Mouse (Mus musculus): ENCODE results near the gene Ankrd33b.

Gene Ankrd33b

GRCm38 (mm10) chr15:31302293-31302990 is 65.1 kb downstream of the Ankrd33b start:
- H3K27me3 ChIP-seq (ENCODE audit: insufficient read depth, low read length), result peaks cover 16% of the 10 kb centered on the region
- TF ChIP-seq CTCF (conservative IDR thresholded peaks at IDR 0.05; ENCODE audit: low read length) (no peak), NANOG (IDR thresholded peaks at IDR 0.05; ENCODE audit: borderline replicate concordance, low read length) (no peak), POU5F1 (IDR thresholded peaks at IDR 0.05; ENCODE audit: borderline replicate concordance, low read length) (no peak)
- peaks cover 6% of the 10 kb centered on the region for H3K4me1 ChIP-seq (replicated peaks; ENCODE audit: low read depth, low read length)
- no peak overlapping the region for H3K4me3 ChIP-seq (replicated peaks; ENCODE audit: low read length)
- H3K36me3 ChIP-seq (ENCODE audit: insufficient read depth, low read length), result no peaks in the 10 kb centered on the region
- no peaks in the 10 kb centered on the region for H3K9me3 ChIP-seq (ENCODE audit: low read length)

GRCm38 (mm10) chr15:31299258-31299917 is 68.1 kb downstream of the Ankrd33b start:
- Histone ChIP-seq H3K36me3 (ENCODE audit: insufficient read depth, low read length) (no peaks in the 10 kb centered on the region), H3K4me1 (replicated peaks; ENCODE audit: low read depth, low read length) (peaks cover 25% of the 10 kb centered on the region), H3K27me3 (ENCODE audit: insufficient read depth, low read length) (peaks cover 31% of the 10 kb centered on the region), H3K4me3 (replicated peaks; ENCODE audit: low read length) (no peak overlapping the region), H3K9me3 (ENCODE audit: low read length) (no peaks in the 10 kb centered on the region)
- no peak for TF ChIP-seq NANOG (IDR thresholded peaks at IDR 0.05; ENCODE audit: borderline replicate concordance, low read length)
- TF ChIP-seq POU5F1 (IDR thresholded peaks at IDR 0.05; ENCODE audit: borderline replicate concordance, low read length), result no peak
- TF ChIP-seq CTCF (conservative IDR thresholded peaks at IDR 0.05; ENCODE audit: low read length), result no peak

- Histone ChIP-seq H3K4me3 (replicated peaks; ENCODE audit: low read length) (peak overlapping the region; percentile 72), H3K27me3 (ENCODE audit: insufficient read depth, low read length) (peaks cover 31% of the 10 kb centered on the region), H3K36me3 (ENCODE audit: insufficient read depth, low read length) (no peaks in the 10 kb centered on the region), H3K4me1 (replicated peaks; ENCODE audit: low read depth, low read length) (peaks cover 41% of the 10 kb centered on the region), H3K9me3 (ENCODE audit: low read length) (no peaks in the 10 kb centered on the region)
- TF ChIP-seq CTCF (conservative IDR thresholded peaks at IDR 0.05; ENCODE audit: low read length) (no peak), POU5F1 (IDR thresholded peaks at IDR 0.05; ENCODE audit: borderline replicate concordance, low read length) (no peak), NANOG (IDR thresholded peaks at IDR 0.05; ENCODE audit: borderline replicate concordance, low read length) (no peak)
These were observed 69.8 kb downstream of the Ankrd33b start for GRCm38 (mm10) chr15:31297777-31298137.

GRCm38 (mm10) chr15:31296882-31297776 is 70.4 kb downstream of the Ankrd33b start:
- TF ChIP-seq CTCF (conservative IDR thresholded peaks at IDR 0.05; ENCODE audit: low read length) (no peak), POU5F1 (IDR thresholded peaks at IDR 0.05; ENCODE audit: borderline replicate concordance, low read length) (no peak), NANOG (IDR thresholded peaks at IDR 0.05; ENCODE audit: borderline replicate concordance, low read length) (no peak)

GRCm38 (mm10) chr15:31294311-31294710 is 73.2 kb downstream of the Ankrd33b start:
- H3K4me3 ChIP-seq (replicated peaks; ENCODE audit: low read length), result no peak overlapping the region
- no peaks in the 10 kb centered on the region for H3K36me3 ChIP-seq (ENCODE audit: insufficient read depth, low read length)
- TF ChIP-seq POU5F1 (IDR thresholded peaks at IDR 0.05; ENCODE audit: borderline replicate concordance, low read length), result peak; percentile 21; the same call in 1 of the 2 replicates
- peak; percentile 31; the same call in 1 of the 2 replicates for TF ChIP-seq NANOG (IDR thresholded peaks at IDR 0.05; ENCODE audit: borderline replicate concordance, low read length)
- TF ChIP-seq CTCF (conservative IDR thresholded peaks at IDR 0.05; ENCODE audit: low read length), result no peak
- H3K9me3 ChIP-seq (ENCODE audit: low read length), result no peaks in the 10 kb centered on the region
- H3K4me1 ChIP-seq (replicated peaks; ENCODE audit: low read depth, low read length), result peaks cover 46% of the 10 kb centered on the region
- H3K27me3 ChIP-seq (ENCODE audit: insufficient read depth, low read length), result peaks cover 27% of the 10 kb centered on the region

More at GRCm38 (mm10) chr15:31296882-31297776, 70.4 kb downstream of the Ankrd33b start:
- H3K4me3 ChIP-seq (replicated peaks; ENCODE audit: low read length), result peak overlapping the region; percentile 72
- no peaks in the 10 kb centered on the region for H3K36me3 ChIP-seq (ENCODE audit: insufficient read depth, low read length)
- H3K9me3 ChIP-seq (ENCODE audit: low read length), result no peaks in the 10 kb centered on the region
- peaks cover 31% of the 10 kb centered on the region for H3K27me3 ChIP-seq (ENCODE audit: insufficient read depth, low read length)
- peaks cover 46% of the 10 kb centered on the region for H3K4me1 ChIP-seq (replicated peaks; ENCODE audit: low read depth, low read length)

GRCm38 (mm10) chr15:31292627-31293026 is 74.9 kb downstream of the Ankrd33b start:
- Histone ChIP-seq H3K27me3 (ENCODE audit: insufficient read depth, low read length) (peaks cover 20% of the 10 kb centered on the region), H3K4me1 (replicated peaks; ENCODE audit: low read depth, low read length) (peaks cover 42% of the 10 kb centered on the region), H3K4me3 (replicated peaks; ENCODE audit: low read length) (no peak overlapping the region), H3K36me3 (ENCODE audit: insufficient read depth, low read length) (no peaks in the 10 kb centered on the region), H3K9me3 (ENCODE audit: low read length) (no peaks in the 10 kb centered on the region)
- TF ChIP-seq CTCF (conservative IDR thresholded peaks at IDR 0.05; ENCODE audit: low read length) (no peak), NANOG (IDR thresholded peaks at IDR 0.05; ENCODE audit: borderline replicate concordance, low read length) (no peak), POU5F1 (IDR thresholded peaks at IDR 0.05; ENCODE audit: borderline replicate concordance, low read length) (no peak)

GRCm38 (mm10) chr15:31285695-31286094 is 81.8 kb downstream of the Ankrd33b start:
- peaks cover 3% of the 10 kb centered on the region; the same call in 1 of the 2 replicates for H3K27me3 ChIP-seq (ENCODE audit: insufficient read depth, low read length)
- H3K4me3 ChIP-seq (replicated peaks; ENCODE audit: low read length), result no peak overlapping the region
- TF ChIP-seq NANOG (IDR thresholded peaks at IDR 0.05; ENCODE audit: borderline replicate concordance, low read length) (no peak), CTCF (conservative IDR thresholded peaks at IDR 0.05; ENCODE audit: low read length) (no peak), POU5F1 (IDR thresholded peaks at IDR 0.05; ENCODE audit: borderline replicate concordance, low read length) (no peak)
- peaks cover 10% of the 10 kb centered on the region for H3K4me1 ChIP-seq (replicated peaks; ENCODE audit: low read depth, low read length)
- H3K36me3 ChIP-seq (ENCODE audit: insufficient read depth, low read length), result no peaks in the 10 kb centered on the region
- H3K9me3 ChIP-seq (ENCODE audit: low read length), result no peaks in the 10 kb centered on the region
